Mouse (Mus musculus) ES-Bruce4 (cell line): Measurements from ENCODE around the gene Rfx5.
"Not testable (repeated sequence)": the region's sequence is repeated elsewhere in the genome, so short reads cannot be mapped to it uniquely, and the experiment has no call there.

Experiments used
- CTCF ChIP-seq: IDR thresholded peaks from one replicate; pipeline ENCODE4 v1.8.1; 2011; ENCODE audit warnings: low read depth, low read length
- EP300 ChIP-seq: IDR thresholded peaks from 2 replicates; pipeline ENCODE4 v1.6.1; 2011; ENCODE audit warnings: low read depth, low read length; ENCODE audit not compliant: insufficient read depth
- POLR2A ChIP-seq: IDR thresholded peaks from one replicate; pipeline ENCODE4 v1.8.1; 2011; ENCODE audit warnings: low read length; ENCODE audit not compliant: insufficient read depth

DNA sequence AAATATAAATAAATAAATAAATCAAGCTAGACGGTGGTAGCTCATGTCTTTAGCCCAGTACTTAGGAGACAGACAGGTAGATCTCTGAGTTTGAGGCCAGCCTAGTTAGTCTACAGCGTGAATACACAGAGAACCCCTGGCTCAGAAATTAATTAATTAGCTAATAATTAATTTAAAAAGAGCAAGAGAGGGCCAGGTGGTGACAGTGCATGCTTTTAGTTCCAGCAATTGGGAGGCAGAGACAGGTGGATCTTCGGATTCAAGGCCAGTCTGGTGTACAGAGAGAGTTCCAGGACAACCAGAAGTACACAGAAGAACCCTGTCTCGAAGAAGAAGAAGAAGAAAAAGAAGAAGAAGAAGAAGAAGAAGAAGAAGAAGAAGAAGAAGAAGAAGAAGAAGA is 24.9 kb upstream of the Rfx5 start:
- not testable (repeated sequence) for TF ChIP-seq EP300, CTCF, POLR2A
